Mouse (Mus musculus): ENCODE measurements around the gene Notch1.

- TF ChIP-seq CTCF (IDR thresholded peaks at IDR 0.05; ENCODE audit: low read depth) (no peak), EP300 (IDR thresholded peaks at IDR 0.05; ENCODE audit: low read depth) (no peak)
Measured at GRCm38 (mm10) chr2:26486835-26487321, 29.6 kb downstream of the Notch1 start.

All from liver, embryonic 14.5 days (tissue).